Mouse (Mus musculus) lung, adult 18-20 months (tissue): ENCODE measurements around the gene Cd86.

ENCODE experiments used
- DNase-seq, 2 experiments: peaks; one replicate each; pipeline ENCODE4 v3.0.0; 2022; ENCODE audit warnings: mixed read lengths in 2 of 2

Cd86 gene

DNA sequence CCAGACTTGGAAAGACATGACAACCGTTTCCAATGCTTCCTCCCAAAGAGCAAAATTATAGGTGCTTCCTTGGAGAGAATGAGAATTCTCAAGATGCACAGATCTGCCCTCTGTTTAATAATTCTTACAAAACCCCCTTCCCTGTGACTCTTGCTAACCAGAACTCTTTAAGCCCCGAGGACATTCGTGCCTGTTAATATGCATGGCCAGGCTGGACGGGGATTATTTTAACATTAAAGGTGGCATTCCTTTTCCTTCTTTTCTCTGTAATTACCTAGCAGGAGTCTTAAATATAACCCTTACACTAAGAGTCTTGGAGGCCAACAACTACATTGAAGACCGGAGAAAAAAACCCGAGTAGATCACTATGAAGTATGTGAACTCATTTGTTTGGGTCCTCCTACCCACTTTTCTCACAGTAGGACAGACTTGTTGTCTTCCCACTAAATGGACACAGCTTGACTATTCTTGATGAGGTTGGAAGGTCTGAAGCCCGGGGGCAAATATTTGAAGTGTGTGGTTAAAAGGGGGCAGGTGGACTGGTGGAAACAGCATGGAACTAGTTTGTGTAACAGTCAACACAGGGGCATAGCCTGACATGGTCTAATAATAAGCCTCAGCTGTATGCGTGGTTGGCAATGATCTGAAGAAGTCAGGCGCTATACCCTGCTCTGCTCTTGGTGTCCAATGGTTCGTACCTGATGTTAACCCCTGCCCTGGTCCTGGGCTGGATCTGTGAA, 69.0 kb downstream of the Cd86 start:
- DNase-seq, result no peak

DNA sequence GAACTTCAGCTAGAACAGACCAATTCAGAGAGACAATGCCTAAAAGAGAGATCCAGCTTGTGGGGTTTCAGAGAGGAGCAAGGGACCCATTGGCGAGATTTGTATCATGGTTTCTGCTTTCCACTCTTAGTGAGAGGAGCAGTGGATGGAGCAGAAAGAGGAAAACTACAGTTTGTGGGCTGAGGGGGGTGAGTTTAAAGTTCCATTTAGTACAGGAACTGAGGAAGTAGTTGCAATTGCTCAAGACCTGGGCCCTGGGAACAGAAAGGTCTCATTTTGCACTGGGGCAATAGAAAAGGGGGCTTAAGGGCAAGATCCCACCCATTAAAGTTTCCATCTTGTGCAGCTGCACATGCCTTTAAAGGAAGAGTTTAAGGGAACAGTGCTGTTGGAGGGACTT, 76.0 kb downstream of the Cd86 start:
- no peak for DNase-seq

- DNase-seq, result no peak
Observed at GRCm38 (mm10) chr16:36587971-36588370, 77.9 kb downstream of the Cd86 start.

DNA sequence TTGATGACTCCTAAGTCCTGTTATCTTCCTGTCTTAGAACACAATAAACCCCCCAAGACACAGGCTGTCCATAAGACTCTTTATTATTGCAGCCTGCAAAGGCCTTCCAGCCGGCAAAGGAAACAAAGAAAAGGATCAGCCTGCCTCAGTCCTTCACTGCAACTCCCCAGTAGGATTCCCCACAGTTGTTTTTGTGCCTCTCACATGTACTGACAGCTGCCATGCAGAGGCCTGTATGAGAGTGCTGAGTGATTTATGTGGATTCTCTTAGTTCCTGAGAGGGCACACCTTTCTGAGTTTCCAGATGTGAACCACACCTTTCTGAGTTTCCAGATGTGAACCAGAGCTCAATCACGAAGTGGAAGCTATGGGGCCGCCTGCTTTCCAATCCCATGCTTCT, 83.8 kb downstream of the Cd86 start:
- no peak for DNase-seq

GRCm38 (mm10) chr16:36571942-36572341, 93.9 kb downstream of the Cd86 start:
- no peak for DNase-seq

GRCm38 (mm10) chr16:36561386-36562338, 104.2 kb downstream of the Cd86 start, which contains the start of gene Casr:
Casr (minus strand) TSS chr16:36562141.
- DNase-seq, result no peak

DNA sequence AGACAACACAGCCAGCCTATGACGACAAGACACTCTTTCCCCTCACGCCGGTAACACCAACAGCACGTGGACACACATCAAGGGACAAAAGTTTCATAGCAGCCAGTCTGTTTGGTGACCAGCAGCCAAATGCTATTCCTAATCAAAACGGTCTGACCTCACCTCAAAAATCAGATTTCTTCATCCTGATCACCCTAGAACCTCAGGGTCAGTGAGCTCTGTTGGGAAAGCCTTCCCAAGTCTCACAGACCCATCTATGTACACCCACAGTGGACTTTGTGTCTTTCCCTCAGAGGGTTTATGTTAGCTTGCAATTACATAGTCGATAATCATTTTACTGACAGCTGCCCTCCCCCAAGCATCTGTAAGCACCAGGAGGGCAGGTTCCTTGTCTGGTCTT, 106.3 kb downstream of the Cd86 start:
- no peak for DNase-seq

- no peak for DNase-seq
Observed at GRCm38 (mm10) chr16:36555672-36556165, 110.2 kb downstream of the Cd86 start.
